ENCODE assay signal across 8 mouse cellular contexts in genomic region chr4:124881341-124881908, GRCm38 (mm10). TPM values are rescaled to one million over a fixed set of nuclear protein-coding genes. Genes with fewer than 3 reads are reported as not detected.
A peak's percentile ranks its signal among the peaks of the same experiment; 100 is the strongest.
DNase-seq lines count a peak whose midpoint lies in the region; ATAC-seq and TF ChIP-seq lines count a peak whose summit lies in the region.

No protein-coding gene starts in this region.

- ATAC-seq in forebrain, postnatal 0 days, result peak; percentile 97
- ATAC-seq in midbrain, embryonic 16.5 days, result peak; percentile 97

- peaks cover 77% of the 10 kb centered on the region for H3K27me3 ChIP-seq in heart, embryonic 10.5 days (ENCODE audit: insufficient read depth, poor library complexity, severe bottlenecking)
- H3K27me3 ChIP-seq in forebrain, postnatal 0 days (ENCODE audit: insufficient read depth, low read length), result peaks cover 7% of the 10 kb centered on the region
- 0 out of 2 replicates have a peak, but pooled peaks cover 3% of the 10 kb centered on the region for H3K27me3 ChIP-seq in midbrain, embryonic 16.5 days (ENCODE audit: control insufficient read depth, insufficient read depth, low read depth, low read length)

- H3K9me3 ChIP-seq in heart, embryonic 10.5 days, result no peaks in the 10 kb centered on the region
- H3K9me3 ChIP-seq in forebrain, postnatal 0 days (ENCODE audit: low read length), result no peaks in the 10 kb centered on the region
- no peaks in the 10 kb centered on the region for H3K9me3 ChIP-seq in midbrain, embryonic 16.5 days (replicated peaks; ENCODE audit: control insufficient read depth, low read length, poor library complexity, severe bottlenecking)

- H3K27ac ChIP-seq in heart, embryonic 10.5 days, result no peak overlapping the region
- H3K27ac ChIP-seq in forebrain, postnatal 0 days (ENCODE audit: low read depth, low read length), result no peak overlapping the region
- H3K27ac ChIP-seq in midbrain, embryonic 16.5 days (ENCODE audit: low read length), result peak overlapping the region; percentile 81

- peak overlapping the region; percentile 54 for H3K4me3 ChIP-seq in heart, embryonic 10.5 days
- H3K4me3 ChIP-seq in forebrain, postnatal 0 days (ENCODE audit: low read depth, low read length), result peak overlapping the region; percentile 55
- H3K4me3 ChIP-seq in midbrain, embryonic 16.5 days (ENCODE audit: low read depth, low read length), result peak overlapping the region; percentile 64

- peak overlapping the region; percentile 44 for H3K9ac ChIP-seq in forebrain, postnatal 0 days
- peak overlapping the region; percentile 64 for H3K9ac ChIP-seq in midbrain, embryonic 16.5 days (ENCODE audit: low read depth, low read length)

- peak; percentile 31; the same call in 1 of the 2 replicates for TF ChIP-seq CTCF in forebrain, postnatal 0 days (IDR thresholded peaks at IDR 0.05; ENCODE audit: low read depth)

- no peak for DNase-seq in heart, embryonic 10.5 days (ENCODE audit: low spot score)
- DNase-seq in heart, postnatal 4 days, result no peak
- DNase-seq in cerebellum, adult 18-20 months, result peak; percentile 58 to 62
- DNase-seq in forebrain, postnatal 0 days, result peak; percentile 92
- DNase-seq in left cerebral cortex, adult 18-20 months (ENCODE audit: low spot score in 2 of 2), result peak; percentile 69 to 87
- DNase-seq in urinary bladder, postnatal 36 days (ENCODE audit: low spot score in 2 of 2), result no peak
- no peak for DNase-seq in lung, postnatal 36 days

- peak overlapping the region; percentile 78 for H3K4me2 ChIP-seq in forebrain, postnatal 0 days (ENCODE audit: low read depth)
- peak overlapping the region; percentile 71 for H3K4me2 ChIP-seq in midbrain, embryonic 16.5 days (ENCODE audit: low read length)

- peaks cover 22% of the 10 kb centered on the region for H3K4me1 ChIP-seq in heart, embryonic 10.5 days
- H3K4me1 ChIP-seq in forebrain, postnatal 0 days (ENCODE audit: insufficient read depth), result peaks cover 4% of the 10 kb centered on the region; the same call in 1 of the 2 replicates
- peaks cover 5% of the 10 kb centered on the region; the same call in 1 of the 2 replicates for H3K4me1 ChIP-seq in midbrain, embryonic 16.5 days (ENCODE audit: control insufficient read depth, insufficient read depth, low read length)

- no peaks in the 10 kb centered on the region for H3K36me3 ChIP-seq in heart, embryonic 10.5 days
- H3K36me3 ChIP-seq in forebrain, postnatal 0 days (ENCODE audit: insufficient read depth), result no peaks in the 10 kb centered on the region
- no peaks in the 10 kb centered on the region for H3K36me3 ChIP-seq in midbrain, embryonic 16.5 days (ENCODE audit: control insufficient read depth, insufficient read depth, low read length)

- WGBS in heart, embryonic 10.5 days, result 1% methylated on average over 37 of the region's 37 CpGs
- 2% methylated on average over 37 of the region's 37 CpGs for WGBS in forebrain, postnatal 0 days
- under 1% methylated on average over 35 of the region's 37 CpGs for WGBS in midbrain, embryonic 16.5 days

RNA-seq across cellular contexts. Expression of gene Epha10, which starts 0.7 kb away (rescaled TPM):
- 0.08 TPM in 1 of 2 replicates, not detected in the other for polyA plus RNA-seq in heart, embryonic 10.5 days (2016; fragmentation: Nextera tagmentation; extraction: Ambion mirVana)
- not detected for total RNA-seq in heart, postnatal 4 days (2021)
- 9.6 and 10.2 TPM in 2 replicates for total RNA-seq in forebrain, postnatal 0 days (2014; rRNA removed)
- 2.0 and 4.0 TPM in 2 replicates for polyA plus RNA-seq in forebrain, postnatal 0 days (2015; fragmentation: Nextera tagmentation; extraction: Ambion mirVana)
- total RNA-seq in left cerebral cortex, adult 18-20 months (2021), result 10 to 100 TPM; 44.4 to 46.0 TPM
- polyA plus RNA-seq in midbrain, embryonic 16.5 days (2015; fragmentation: Nextera tagmentation; extraction: Ambion mirVana), result 12.7 and 17.0 TPM in 2 replicates

RNA-seq across cellular contexts. Expression of gene Maneal, which starts 19.5 kb away (rescaled TPM):
- 0.09 and 0.11 TPM in 2 replicates for polyA plus RNA-seq in heart, embryonic 10.5 days (2016; fragmentation: Nextera tagmentation; extraction: Ambion mirVana)
- under 1 TPM in 1 of 2 experiments, not detected in 1; 0.11 TPM for total RNA-seq in heart, postnatal 4 days (2021)
- total RNA-seq in forebrain, postnatal 0 days (2014; rRNA removed), result 35.7 and 41.7 TPM in 2 replicates
- 8.4 and 9.4 TPM in 2 replicates for polyA plus RNA-seq in forebrain, postnatal 0 days (2015; fragmentation: Nextera tagmentation; extraction: Ambion mirVana)
- 10 to 100 TPM; 53.8 to 55.5 TPM for total RNA-seq in left cerebral cortex, adult 18-20 months (2021)
- 10.3 and 11.0 TPM in 2 replicates for polyA plus RNA-seq in midbrain, embryonic 16.5 days (2015; fragmentation: Nextera tagmentation; extraction: Ambion mirVana)

RNA-seq across cellular contexts. Expression of gene 1110065P20Rik, which starts 30.4 kb away (rescaled TPM):
- polyA plus RNA-seq in heart, embryonic 10.5 days (2016; fragmentation: Nextera tagmentation; extraction: Ambion mirVana), result 45.0 and 58.0 TPM in 2 replicates
- 10 to 100 TPM; 29.8 to 35.6 TPM for total RNA-seq in heart, postnatal 4 days (2021)
- total RNA-seq in forebrain, postnatal 0 days (2014; rRNA removed), result 144 and 167 TPM in 2 replicates
- 141 and 162 TPM in 2 replicates for polyA plus RNA-seq in forebrain, postnatal 0 days (2015; fragmentation: Nextera tagmentation; extraction: Ambion mirVana)
- total RNA-seq in left cerebral cortex, adult 18-20 months (2021), result 10 to 100 TPM; 73.1 to 75.8 TPM
- 81.9 and 94.4 TPM in 2 replicates for polyA plus RNA-seq in midbrain, embryonic 16.5 days (2015; fragmentation: Nextera tagmentation; extraction: Ambion mirVana)

RNA-seq across cellular contexts. Expression of gene Yrdc, which starts 30.9 kb away (rescaled TPM):
- polyA plus RNA-seq in heart, embryonic 10.5 days (2016; fragmentation: Nextera tagmentation; extraction: Ambion mirVana), result 25.8 and 39.3 TPM in 2 replicates
- total RNA-seq in heart, postnatal 4 days (2021), result 10 to 100 TPM; 25.9 to 28.4 TPM
- total RNA-seq in forebrain, postnatal 0 days (2014; rRNA removed), result 81.7 and 82.2 TPM in 2 replicates
- polyA plus RNA-seq in forebrain, postnatal 0 days (2015; fragmentation: Nextera tagmentation; extraction: Ambion mirVana), result 67.3 and 70.5 TPM in 2 replicates
- 10 to 100 TPM; 38.3 to 39.3 TPM for total RNA-seq in left cerebral cortex, adult 18-20 months (2021)
- polyA plus RNA-seq in midbrain, embryonic 16.5 days (2015; fragmentation: Nextera tagmentation; extraction: Ambion mirVana), result 39.1 and 41.6 TPM in 2 replicates

RNA-seq across cellular contexts. Expression of gene 9930104L06Rik, which starts 55.4 kb away (rescaled TPM):
- polyA plus RNA-seq in heart, embryonic 10.5 days (2016; fragmentation: Nextera tagmentation; extraction: Ambion mirVana), result 11.6 and 12.7 TPM in 2 replicates
- total RNA-seq in heart, postnatal 4 days (2021), result 10 to 100 TPM in 1 of 2 experiments, 1 to 10 TPM in 1; 8.6 to 12.0 TPM
- total RNA-seq in forebrain, postnatal 0 days (2014; rRNA removed), result 12.4 and 36.1 TPM in 2 replicates
- polyA plus RNA-seq in forebrain, postnatal 0 days (2015; fragmentation: Nextera tagmentation; extraction: Ambion mirVana), result 6.0 and 8.7 TPM in 2 replicates
- total RNA-seq in left cerebral cortex, adult 18-20 months (2021), result 10 to 100 TPM; 17.5 to 19.3 TPM
- polyA plus RNA-seq in midbrain, embryonic 16.5 days (2015; fragmentation: Nextera tagmentation; extraction: Ambion mirVana), result 16.1 and 17.0 TPM in 2 replicates

Comparison
In these comparisons a context has a peak if more than half of its experiments do, and no peak if none do; other contexts are left out.
1. DNase-seq: peak in cerebellum, adult 18-20 months (2 of 2), forebrain, postnatal 0 days (single experiment) and left cerebral cortex, adult 18-20 months (2 of 2); none in heart, embryonic 10.5 days (single experiment), heart, postnatal 4 days (single experiment), urinary bladder, postnatal 36 days (0 of 2) and lung, postnatal 36 days (single experiment).
2. RNA of gene Epha10, which starts 0.7 kb away (total RNA-seq): 44.4 to 46.0 TPM in left cerebral cortex, adult 18-20 months and 9.6 to 10.2 TPM in forebrain, postnatal 0 days; not detected in heart, postnatal 4 days; every median in the first group is over 10 times any median in the second.
3. RNA of gene Maneal, which starts 19.5 kb away (total RNA-seq): 53.8 to 55.5 TPM in left cerebral cortex, adult 18-20 months and 35.7 to 41.7 TPM in forebrain, postnatal 0 days; 0.11 TPM in heart, postnatal 4 days; every median in the first group is over 10 times any median in the second.
4. Peak in every context shown above with its lines, with median percentiles within 50 percentile points of each other: H3K4me3 ChIP-seq.